Comparison of ENCODE assay signal across 12 mouse cellular contexts in genomic region chr10:91888537-91888936, GRCm38 (mm10).
DNase-seq lines count a peak whose midpoint lies in the region; ATAC-seq and TF ChIP-seq lines count a peak whose summit lies in the region.
"Had no signal": no experiment of that assay in that cellular context is flagged by ENCODE, and none has a peak within 500 bp of the region (broad histone marks: within the 10 kb centered on the region; RNA-seq: fewer than 3 reads in every experiment).

No protein-coding gene starts in this region.

- no peak for ATAC-seq in liver, embryonic 11.5 days (replicated peaks; ENCODE audit: low FRiP score)
- ATAC-seq: inflammation-experienced regulatory T-cells, adult 6 months had no signal

- peak overlapping the region; percentile 52 for H3K27ac ChIP-seq in MEL (ENCODE audit: control insufficient read depth, low read depth, low read length)
- H3K27ac ChIP-seq in gastrocnemius, adult 2 months = no peak overlapping the region
- H3K27ac ChIP-seq in left cerebral cortex, adult 2 months = no peak overlapping the region; the same call in 1 of the 2 replicates
- H3K27ac ChIP-seq in liver, embryonic 11.5 days (ENCODE audit: low read depth, low read length) = no peak overlapping the region
- H3K27ac ChIP-seq: embryonic facial prominence, embryonic 12.5 days; liver, embryonic 13.5 days; stomach, embryonic 15.5 days had no signal

- no peak overlapping the region for H3K9ac ChIP-seq in MEL (ENCODE audit: control insufficient read depth, low read depth, low read length, poor library complexity, severe bottlenecking)
- no peak overlapping the region for H3K9ac ChIP-seq in liver, embryonic 11.5 days (ENCODE audit: low read depth, low read length)
- H3K9ac ChIP-seq: embryonic facial prominence, embryonic 12.5 days; liver, embryonic 13.5 days; stomach, embryonic 15.5 days had no signal

- WGBS in liver, embryonic 11.5 days = 81% methylated on average over 4 of the region's 4 CpGs

- H3K4me3 ChIP-seq in MEL (ENCODE audit: control insufficient read depth in 1 of 2, insufficient read depth in 1 of 2, low read depth in 2 of 2, low read length in 2 of 2) = no peak overlapping the region
- H3K4me3 ChIP-seq in gastrocnemius, adult 2 months = no peak overlapping the region
- H3K4me3 ChIP-seq in left cerebral cortex, adult 2 months = no peak overlapping the region
- H3K4me3 ChIP-seq in liver, embryonic 11.5 days (ENCODE audit: low read depth, low read length) = no peak overlapping the region
- H3K4me3 ChIP-seq: embryonic facial prominence, embryonic 12.5 days; liver, embryonic 13.5 days; stomach, embryonic 15.5 days had no signal

- no peak for TF ChIP-seq POLR2A in MEL (IDR thresholded peaks at IDR 0.05; ENCODE audit: control insufficient read depth in 1 of 2, insufficient read depth in 1 of 2, low read depth in 1 of 2, low read length in 2 of 2, poor library complexity in 1 of 2)

- intact Hi-C loops in gastrocnemius, adult 2 months (cut with DNase I) = no loop called here
- intact Hi-C loops in left cerebral cortex, adult 2 months (cut with DNase I) = no loop called here

- no peak; a peak in 1 of 4 replicates for TF ChIP-seq EP300 in MEL (IDR thresholded peaks at IDR 0.05; ENCODE audit: low read depth in 1 of 2, low read length in 2 of 2)

- H3K4me2 ChIP-seq in liver, embryonic 11.5 days = no peak overlapping the region
- H3K4me2 ChIP-seq: embryonic facial prominence, embryonic 12.5 days; liver, embryonic 13.5 days; stomach, embryonic 15.5 days had no signal

- no peaks in the 10 kb centered on the region for H3K27me3 ChIP-seq in MEL (ENCODE audit: control insufficient read depth in 1 of 2, insufficient read depth in 2 of 2, low read length in 2 of 2)
- H3K27me3 ChIP-seq in liver, embryonic 11.5 days (replicated peaks; ENCODE audit: control insufficient read depth, insufficient read depth, low read length) = no peaks in the 10 kb centered on the region
- H3K27me3 ChIP-seq: embryonic facial prominence, embryonic 12.5 days; liver, embryonic 13.5 days; stomach, embryonic 15.5 days had no signal

- H3K79me2 ChIP-seq in MEL (ENCODE audit: control insufficient read depth, insufficient read depth, low read length, poor library complexity) = no peaks in the 10 kb centered on the region

- no peak for TF ChIP-seq RAD21 in MEL (IDR thresholded peaks at IDR 0.05; ENCODE audit: low read depth, low read length)

- peaks cover 9 to 11% of the 10 kb centered on the region in 2 experiments for H3K4me1 ChIP-seq in MEL (ENCODE audit: control insufficient read depth in 1 of 2, insufficient read depth in 2 of 2, low read length in 2 of 2)
- no peaks in the 10 kb centered on the region for H3K4me1 ChIP-seq in liver, embryonic 11.5 days (replicated peaks; ENCODE audit: control insufficient read depth, insufficient read depth, low read length)
- H3K4me1 ChIP-seq: embryonic facial prominence, embryonic 12.5 days; liver, embryonic 13.5 days; stomach, embryonic 15.5 days had no signal

- peaks cover 0 to 2% of the 10 kb centered on the region in 2 experiments; a peak in 1 of 4 replicates for H3K36me3 ChIP-seq in MEL (ENCODE audit: control insufficient read depth in 1 of 2, insufficient read depth in 2 of 2, low read length in 2 of 2)
- H3K36me3 ChIP-seq in liver, embryonic 11.5 days (ENCODE audit: control insufficient read depth, insufficient read depth, low read length) = no peaks in the 10 kb centered on the region
- H3K36me3 ChIP-seq: embryonic facial prominence, embryonic 12.5 days; liver, embryonic 13.5 days; stomach, embryonic 15.5 days had no signal

- no peak for TF ChIP-seq CTCF in MEL (IDR thresholded peaks at IDR 0.05 in 2 of 3, conservative IDR thresholded peaks at IDR 0.05 in 1 of 3; ENCODE audit: control insufficient read depth in 1 of 3, insufficient read depth in 1 of 3, low read depth in 2 of 3, low read length in 3 of 3, poor library complexity in 1 of 3, severe bottlenecking in 1 of 3)
- TF ChIP-seq CTCF in gastrocnemius, adult 2 months (IDR thresholded peaks at IDR 0.05) = no peak
- no peak for TF ChIP-seq CTCF in left cerebral cortex, adult 2 months (IDR thresholded peaks at IDR 0.05)

- no peaks in the 10 kb centered on the region for H3K9me3 ChIP-seq in MEL (replicated peaks; ENCODE audit: insufficient read depth, low read length)
- H3K9me3 ChIP-seq in liver, embryonic 11.5 days (ENCODE audit: control insufficient read depth, low read length) = no peaks in the 10 kb centered on the region
- H3K9me3 ChIP-seq: embryonic facial prominence, embryonic 12.5 days; liver, embryonic 13.5 days; stomach, embryonic 15.5 days had no signal

- peak; percentile 12 for DNase-seq in adrenal gland, postnatal 14 days
- no peak for DNase-seq in adrenal gland, adult 2 months
- DNase-seq in MEL (ENCODE audit: low read depth, low spot score) = peak; percentile 49
- peak; percentile 30 for DNase-seq in gastrocnemius, adult 2 months
- DNase-seq in left cerebral cortex, adult 2 months (ENCODE audit: extremely low spot score in 1 of 2, low spot score in 2 of 2) = peak; percentile 22 to 25
- DNase-seq in liver, embryonic 11.5 days (ENCODE audit: low spot score) = no peak
- no peak for DNase-seq in ovary, postnatal 36 days (ENCODE audit: low spot score)
- no peak for DNase-seq in kidney, adult 8-10 months
- DNase-seq: liver, embryonic 13.5 days had no signal

TF ChIP-seq in MEL, 35 proteins besides CTCF, POLR2A, EP300 and RAD21:
- TF ChIP-seq ETS1 (IDR thresholded peaks at IDR 0.05; ENCODE audit: low read depth, low read length) = peak; percentile 63
- no peak for TF ChIP-seq ELF1 (IDR thresholded peaks at IDR 0.05; ENCODE audit: low read depth, low read length)
- no peak for TF ChIP-seq BHLHE40 (IDR thresholded peaks at IDR 0.05; ENCODE audit: borderline replicate concordance, low read depth, low read length)
- TF ChIP-seq UBTF (IDR thresholded peaks at IDR 0.05; ENCODE audit: borderline replicate concordance, insufficient read depth, low read depth, low read length) = no peak
- TF ChIP-seq ZKSCAN1 (IDR thresholded peaks at IDR 0.05; ENCODE audit: low read depth, low read length) = no peak
- TF ChIP-seq TAL1 (IDR thresholded peaks at IDR 0.05; ENCODE audit: low read length) = no peak
- no peak for TF ChIP-seq RCOR1 (IDR thresholded peaks at IDR 0.05; ENCODE audit: low read depth, low read length)

Comparison
In these comparisons a context has a peak if more than half of its experiments do, and no peak if none do; other contexts are left out.
1. DNase-seq: peak in adrenal gland, postnatal 14 days (single experiment), MEL (single experiment), gastrocnemius, adult 2 months (single experiment) and left cerebral cortex, adult 2 months (2 of 2); none in adrenal gland, adult 2 months (single experiment), liver, embryonic 11.5 days (single experiment), ovary, postnatal 36 days (single experiment) and kidney, adult 8-10 months (0 of 2).